In genomic region chr13:73970545-73971448, GRCm38 (mm10) we compare ENCODE assay signal across 8 mouse cellular contexts. TPM values are rescaled to one million over a fixed set of nuclear protein-coding genes. Genes with fewer than 3 reads are reported as not detected.
DNase-seq lines count a peak whose midpoint lies in the region; ATAC-seq lines count a peak whose summit lies in the region.

No protein-coding gene starts in this region.

- H3K27ac ChIP-seq in hindbrain, embryonic 14.5 days, result no peak overlapping the region

- ATAC-seq in activated CD4-positive, CD25-positive, alpha-beta regulatory T cell, adult 4 months, result peak; percentile 57
- ATAC-seq in hindbrain, embryonic 14.5 days (ENCODE audit: low FRiP score), result peak; percentile 90
- no peak for ATAC-seq in monocyte, adult 5-6 weeks (replicated peaks; ENCODE audit: insufficient number of reproducible peaks, low FRiP score, low TSS enrichment, poor library complexity, severe bottlenecking)

- peak; percentile 87 to 91 for DNase-seq in cerebellum, postnatal 10 days
- DNase-seq in gastrocnemius, adult 18-20 months (ENCODE audit: low spot score), result peak; percentile 86
- peak; percentile 84 for DNase-seq in hindbrain, embryonic 14.5 days (ENCODE audit: low spot score)
- DNase-seq in layer of hippocampus, postnatal 10 days (ENCODE audit: low spot score in 2 of 2), result peak; percentile 71 to 78
- DNase-seq in lung, postnatal 25 days (ENCODE audit: low spot score), result peak; percentile 94
- DNase-seq in retina, postnatal 7 days (ENCODE audit: low read depth, low spot score), result peak; percentile 33

- WGBS in hindbrain, embryonic 14.5 days, result 49% methylated on average over 12 of the region's 12 CpGs

- no peaks in the 10 kb centered on the region for H3K36me3 ChIP-seq in hindbrain, embryonic 14.5 days (replicated peaks; ENCODE audit: control insufficient read depth, insufficient read depth)

- no peaks in the 10 kb centered on the region for H3K4me1 ChIP-seq in hindbrain, embryonic 14.5 days (replicated peaks; ENCODE audit: control insufficient read depth, insufficient read depth, low read length)

- H3K4me3 ChIP-seq in hindbrain, embryonic 14.5 days (replicated peaks; ENCODE audit: low read length), result no peak overlapping the region

- H3K27me3 ChIP-seq in hindbrain, embryonic 14.5 days (ENCODE audit: control insufficient read depth, insufficient read depth, low read length), result no peaks in the 10 kb centered on the region

- no peak overlapping the region for H3K4me2 ChIP-seq in hindbrain, embryonic 14.5 days (replicated peaks)

- H3K9ac ChIP-seq in hindbrain, embryonic 14.5 days, result no peak overlapping the region

- H3K9me3 ChIP-seq in hindbrain, embryonic 14.5 days (ENCODE audit: control insufficient read depth, low read length), result no peaks in the 10 kb centered on the region

RNA-seq across cellular contexts. Expression of gene Zdhhc11, which starts 7.1 kb away (rescaled TPM):
- polyA plus RNA-seq in activated CD4-positive, CD25-positive, alpha-beta regulatory T cell, adult 4 months (2017; shearing (Covaris generic)), result not detected
- total RNA-seq in gastrocnemius, adult 18-20 months (2021), result not detected
- not detected in 2 replicates for polyA plus RNA-seq in hindbrain, embryonic 14.5 days (2014; fragmentation: Nextera tagmentation; extraction: Ambion mirVana)
- not detected for total RNA-seq in layer of hippocampus, postnatal 10 days (2021)
- not detected in 3 replicates for total RNA-seq in monocyte, adult 5-6 weeks (2017)

RNA-seq across cellular contexts. Expression of gene Brd9, which starts 33.2 kb away (rescaled TPM):
- 10 to 100 TPM; 50.4 to 63.1 TPM for polyA plus RNA-seq in activated CD4-positive, CD25-positive, alpha-beta regulatory T cell, adult 4 months (2017; shearing (Covaris generic))
- total RNA-seq in gastrocnemius, adult 18-20 months (2021), result 1 to 10 TPM; 8.8 to 9.4 TPM
- 80.6 and 86.8 TPM in 2 replicates for polyA plus RNA-seq in hindbrain, embryonic 14.5 days (2014; fragmentation: Nextera tagmentation; extraction: Ambion mirVana)
- 100 to 1,000 TPM; 113 to 120 TPM for total RNA-seq in layer of hippocampus, postnatal 10 days (2021)
- total RNA-seq in monocyte, adult 5-6 weeks (2017), result 129 to 150 TPM (median 134 TPM) in 3 replicates

RNA-seq across cellular contexts. Expression of gene Trip13, which starts 33.2 kb away (rescaled TPM):
- 1 to 10 TPM; 6.4 to 7.6 TPM for polyA plus RNA-seq in activated CD4-positive, CD25-positive, alpha-beta regulatory T cell, adult 4 months (2017; shearing (Covaris generic))
- total RNA-seq in gastrocnemius, adult 18-20 months (2021), result under 1 TPM; 0.27 to 0.28 TPM
- polyA plus RNA-seq in hindbrain, embryonic 14.5 days (2014; fragmentation: Nextera tagmentation; extraction: Ambion mirVana), result 10.0 and 11.7 TPM in 2 replicates
- total RNA-seq in layer of hippocampus, postnatal 10 days (2021), result 1 to 10 TPM; 1.7 to 3.5 TPM
- total RNA-seq in monocyte, adult 5-6 weeks (2017), result 1.4 to 3.0 TPM (median 2.7 TPM) in 3 replicates

RNA-seq across cellular contexts. Expression of gene Tppp, which starts 38.4 kb away (rescaled TPM):
- under 1 TPM; 0.24 to 0.73 TPM for polyA plus RNA-seq in activated CD4-positive, CD25-positive, alpha-beta regulatory T cell, adult 4 months (2017; shearing (Covaris generic))
- total RNA-seq in gastrocnemius, adult 18-20 months (2021), result 1 to 10 TPM; 6.2 to 6.4 TPM
- 13.4 and 15.7 TPM in 2 replicates for polyA plus RNA-seq in hindbrain, embryonic 14.5 days (2014; fragmentation: Nextera tagmentation; extraction: Ambion mirVana)
- 100 to 1,000 TPM; 102 TPM for total RNA-seq in layer of hippocampus, postnatal 10 days (2021)
- 2.7 to 5.5 TPM (median 3.5 TPM) in 3 replicates for total RNA-seq in monocyte, adult 5-6 weeks (2017)

Comparison
In these comparisons a context has a peak if more than half of its experiments do, and no peak if none do; other contexts are left out.
1. DNase-seq: peak in every context shown above with its lines; median percentile 94 in lung, postnatal 25 days; 89 in cerebellum, postnatal 10 days; 86 in gastrocnemius, adult 18-20 months; 84 in hindbrain, embryonic 14.5 days; 74 in layer of hippocampus, postnatal 10 days; 33 in retina, postnatal 7 days.
2. RNA of gene Brd9, which starts 33.2 kb away (total RNA-seq): 129 to 150 TPM in monocyte, adult 5-6 weeks and 113 to 120 TPM in layer of hippocampus, postnatal 10 days; 8.8 to 9.4 TPM in gastrocnemius, adult 18-20 months; every median in the first group is over 10 times any median in the second.